Mouse (Mus musculus) intestine, embryonic 15.5 days (tissue): Measurements from ENCODE around the gene Pcif1. TPM values are rescaled to one million over a fixed set of nuclear protein-coding genes. Genes with fewer than 3 reads are reported as not detected.

Experiments used
- ATAC-seq: fragments of 200-750 bp; cut with Nextera tagmentation; 2 replicates; pipeline ENCODE4 v1.8.0; 2017; ENCODE audit warnings: moderate TSS enrichment, moderate library complexity
- H3K27ac ChIP-seq: fragments of 300-500 bp; sonication (generic); 2 replicates; pipeline ENCODE4 v1.5.1; 2015; ENCODE audit warnings: mild to moderate bottlenecking, inconsistent platforms
- H3K27me3 ChIP-seq: fragments of 300-500 bp; sonication (generic); replicated peaks from 2 replicates; pipeline ENCODE4 v1.6.1; 2015; ENCODE audit warnings: inconsistent platforms
- H3K36me3 ChIP-seq: fragments of 300-500 bp; sonication (generic); 2 replicates; pipeline ENCODE4 v1.6.1; 2015; ENCODE audit warnings: inconsistent platforms
- H3K4me1 ChIP-seq: fragments of 300-500 bp; sonication (generic); replicated peaks from 2 replicates; pipeline ENCODE4 v1.6.1; 2015; ENCODE audit warnings: inconsistent platforms
- H3K4me2 ChIP-seq: fragments of 300-500 bp; sonication (generic); replicated peaks from 2 replicates; pipeline ENCODE4 v1.6.1; 2015; ENCODE audit warnings: mild to moderate bottlenecking, inconsistent platforms
- H3K4me3 ChIP-seq: fragments of 300-500 bp; sonication (generic); replicated peaks from 2 replicates; pipeline ENCODE4 v1.5.1; 2015; ENCODE audit warnings: inconsistent platforms
- H3K9ac ChIP-seq: fragments of 300-500 bp; sonication (generic); 2 replicates; pipeline ENCODE4 v1.6.1; 2015; ENCODE audit warnings: inconsistent platforms
- H3K9me3 ChIP-seq: fragments of 300-500 bp; sonication (generic); 2 replicates; pipeline ENCODE4 v1.6.1; 2016; ENCODE audit warnings: inconsistent platforms
- WGBS: fragments of 180-500 bp; shearing (Covaris S2); methylation state at CpG from one replicate; pipeline ENCODE4 v1.1.7; 2015; 5-methylcytosine and 5-hydroxymethylcytosine counted together
- polyA plus RNA-seq: library from polyadenylated mRNA; unstranded; fragments of >200 nt; fragmentation: Nextera tagmentation; extraction: Ambion mirVana; gene quantifications from 2 replicates; pipeline ENCODE4 v1.2.1, GENCODE M21; 2015

Gene Pcif1
- polyA plus RNA-seq, 1 experiment from 2014 or later: 65.5 TPM

- Histone ChIP-seq H3K27me3 (no peaks in the 10 kb centered on the region), H3K9me3 (no peaks in the 10 kb centered on the region), H3K4me3 (no peak overlapping the region), H3K9ac (no peak overlapping the region), H3K4me1 (no peaks in the 10 kb centered on the region), H3K36me3 (peaks cover 87% of the 10 kb centered on the region), H3K27ac (no peak overlapping the region), H3K4me2 (no peak overlapping the region)
- 90% methylated on average over 13 of the region's 13 CpGs for WGBS
- ATAC-seq: peak; percentile 34
These were observed 22.3 kb downstream of the Pcif1 start for GRCm38 (mm10) chr2:164901380-164901779.

- H3K9me3 ChIP-seq: no peaks in the 10 kb centered on the region
- H3K36me3 ChIP-seq: peaks cover 88% of the 10 kb centered on the region
- no peaks in the 10 kb centered on the region for H3K27me3 ChIP-seq
- no peaks in the 10 kb centered on the region for H3K4me1 ChIP-seq
- no peak overlapping the region for H3K27ac ChIP-seq
- no peak overlapping the region for H3K4me3 ChIP-seq
- no peak overlapping the region for H3K9ac ChIP-seq
- WGBS: 100% methylated on average over 1 of the region's 1 CpGs
- no peak for ATAC-seq
- H3K4me2 ChIP-seq: no peak overlapping the region
These were observed 24.4 kb downstream of the Pcif1 start for GRCm38 (mm10) chr2:164903496-164903895.

- Histone ChIP-seq H3K9me3 (no peaks in the 10 kb centered on the region), H3K36me3 (peaks cover 73% of the 10 kb centered on the region), H3K27ac (no peak overlapping the region), H3K4me3 (no peak overlapping the region), H3K4me1 (peaks cover 13% of the 10 kb centered on the region), H3K4me2 (no peak overlapping the region), H3K9ac (no peak overlapping the region), H3K27me3 (no peaks in the 10 kb centered on the region)
- 97% methylated on average over 4 of the region's 4 CpGs for WGBS
- ATAC-seq: no peak
These were observed 27.0 kb downstream of the Pcif1 start for GRCm38 (mm10) chr2:164906071-164906470.

- no peak overlapping the region for H3K4me2 ChIP-seq
- peaks cover 16% of the 10 kb centered on the region for H3K4me1 ChIP-seq
- WGBS: 97% methylated on average over 12 of the region's 12 CpGs
- H3K9ac ChIP-seq: no peak overlapping the region
- no peak overlapping the region for H3K4me3 ChIP-seq
- no peak overlapping the region for H3K27ac ChIP-seq
- ATAC-seq: no peak
- H3K36me3 ChIP-seq: peaks cover 59% of the 10 kb centered on the region
- H3K9me3 ChIP-seq: no peaks in the 10 kb centered on the region
- H3K27me3 ChIP-seq: no peaks in the 10 kb centered on the region
These were observed 28.4 kb downstream of the Pcif1 start for GRCm38 (mm10) chr2:164907511-164907910.

- peaks cover 54% of the 10 kb centered on the region for H3K36me3 ChIP-seq
- WGBS: 96% methylated on average over 5 of the region's 5 CpGs
- no peak overlapping the region for H3K27ac ChIP-seq
- no peak overlapping the region for H3K9ac ChIP-seq
- H3K27me3 ChIP-seq: no peaks in the 10 kb centered on the region
- peaks cover 16% of the 10 kb centered on the region for H3K4me1 ChIP-seq
- no peak overlapping the region for H3K4me2 ChIP-seq
- ATAC-seq: no peak
- H3K4me3 ChIP-seq: no peak overlapping the region
- no peaks in the 10 kb centered on the region for H3K9me3 ChIP-seq
These were observed 28.9 kb downstream of the Pcif1 start for GRCm38 (mm10) chr2:164908011-164908410.

- Histone ChIP-seq H3K4me1 (peaks cover 24% of the 10 kb centered on the region), H3K4me3 (no peak overlapping the region), H3K27ac (no peak overlapping the region), H3K9ac (no peak overlapping the region), H3K36me3 (peaks cover 50% of the 10 kb centered on the region), H3K27me3 (no peaks in the 10 kb centered on the region), H3K9me3 (no peaks in the 10 kb centered on the region), H3K4me2 (no peak overlapping the region)
- WGBS: 84% methylated on average over 3 of the region's 3 CpGs
- no peak for ATAC-seq
These were observed 30.0 kb downstream of the Pcif1 start for GRCm38 (mm10) chr2:164909100-164909499.

GRCm38 (mm10) chr2:164909542-164909941 lies 30.4 kb downstream of the Pcif1 start:
- ATAC-seq: no peak
- H3K9ac ChIP-seq: peak overlapping the region; percentile 95

GRCm38 (mm10) chr2:164910360-164911061 lies 31.4 kb downstream of the Pcif1 start:
- ATAC-seq: no peak; the same call in none of the 2 replicates

More at GRCm38 (mm10) chr2:164909542-164909941, 30.4 kb downstream of the Pcif1 start:
- H3K4me3 ChIP-seq: peak overlapping the region; percentile 84
- WGBS: 90% methylated on average over 1 of the region's 1 CpGs
- H3K9me3 ChIP-seq: no peaks in the 10 kb centered on the region
- no peak overlapping the region for H3K27ac ChIP-seq
- peaks cover 46% of the 10 kb centered on the region for H3K36me3 ChIP-seq
- H3K4me2 ChIP-seq: peak overlapping the region; percentile 87
- H3K4me1 ChIP-seq: peaks cover 24% of the 10 kb centered on the region
- H3K27me3 ChIP-seq: no peaks in the 10 kb centered on the region

GRCm38 (mm10) chr2:164911086-164912048 lies 32.3 kb downstream of the Pcif1 start, which contains the start of gene Zfp335:
Gene Zfp335 (minus strand): TSS chr2:164911757.
- Histone ChIP-seq H3K4me1 (peaks cover 24% of the 10 kb centered on the region), H3K27ac (peak within 1 kb of the TSS; percentile 99), H3K9me3 (no peaks in the 10 kb centered on the region), H3K9ac (peak within 1 kb of the TSS; percentile 95), H3K4me2 (peak within 1 kb of the TSS; percentile 87), H3K27me3 (no peaks in the 10 kb centered on the region), H3K4me3 (peak within 1 kb of the TSS; percentile 84), H3K36me3 (peaks cover 28% of the 10 kb centered on the region)
- under 1% methylated on average over 91 of the region's 91 CpGs for WGBS
- ATAC-seq: peak; percentile 93

More at GRCm38 (mm10) chr2:164910360-164911061, 31.4 kb downstream of the Pcif1 start:
- no peaks in the 10 kb centered on the region for H3K9me3 ChIP-seq
- H3K36me3 ChIP-seq: peaks cover 37% of the 10 kb centered on the region
- H3K27ac ChIP-seq: peak overlapping the region; percentile 99
- H3K27me3 ChIP-seq: no peaks in the 10 kb centered on the region
- peak overlapping the region; percentile 87 for H3K4me2 ChIP-seq
- WGBS: 5% methylated on average over 37 of the region's 37 CpGs
- peak overlapping the region; percentile 84 for H3K4me3 ChIP-seq
- H3K4me1 ChIP-seq: peaks cover 24% of the 10 kb centered on the region
- peak overlapping the region; percentile 95 for H3K9ac ChIP-seq

GRCm38 (mm10) chr2:164912151-164912550 lies 33.0 kb downstream of the Pcif1 start:
- Histone ChIP-seq H3K4me2 (peak overlapping the region; percentile 87), H3K4me3 (peak overlapping the region; percentile 84), H3K4me1 (peaks cover 24% of the 10 kb centered on the region), H3K27ac (peak overlapping the region; percentile 99), H3K9me3 (no peaks in the 10 kb centered on the region), H3K27me3 (no peaks in the 10 kb centered on the region), H3K36me3 (peaks cover 22% of the 10 kb centered on the region), H3K9ac (peak overlapping the region; percentile 95)
- ATAC-seq: peak; percentile 47
- WGBS: 4% methylated on average over 12 of the region's 12 CpGs

- Histone ChIP-seq H3K4me1 (peaks cover 24% of the 10 kb centered on the region), H3K4me2 (peak overlapping the region; percentile 87), H3K4me3 (no peak overlapping the region; the same call in 1 of the 2 replicates), H3K9me3 (no peaks in the 10 kb centered on the region), H3K27ac (no peak overlapping the region), H3K9ac (no peak overlapping the region), H3K27me3 (no peaks in the 10 kb centered on the region), H3K36me3 (peaks cover 14% of the 10 kb centered on the region)
- no peak for ATAC-seq
- WGBS: 84% methylated on average over 9 of the region's 9 CpGs
These were observed 33.8 kb downstream of the Pcif1 start for GRCm38 (mm10) chr2:164912749-164913427.

GRCm38 (mm10) chr2:164913428-164913786 lies 34.3 kb downstream of the Pcif1 start:
- H3K36me3 ChIP-seq: peaks cover 9% of the 10 kb centered on the region
- no peak overlapping the region for H3K4me3 ChIP-seq
- ATAC-seq: no peak
- WGBS: 68% methylated on average over 2 of the region's 2 CpGs
- no peaks in the 10 kb centered on the region for H3K27me3 ChIP-seq
- H3K9ac ChIP-seq: no peak overlapping the region
- peaks cover 24% of the 10 kb centered on the region for H3K4me1 ChIP-seq
- H3K9me3 ChIP-seq: no peaks in the 10 kb centered on the region
- H3K27ac ChIP-seq: no peak overlapping the region
- no peak overlapping the region for H3K4me2 ChIP-seq
